Mouse (Mus musculus): ENCODE results near the gene Slc17a8. TPM values are rescaled to one million over a fixed set of nuclear protein-coding genes. Genes with fewer than 3 reads are reported as not detected.

The Slc17a8 gene
- total RNA-seq, 2 experiments from 2014 or later, result 0.96 TPM; not detected in 1

GRCm38 (mm10) chr10:89532929-89533727 is 87.9 kb downstream of the Slc17a8 start, which contains the start of gene Nr1h4:
Gene Nr1h4, minus strand, starts transcription at chr10:89533585.
- ATAC-seq (replicated peaks; ENCODE audit: low FRiP score, poor library complexity, severe bottlenecking), result no peak

- no peak for ATAC-seq (replicated peaks; ENCODE audit: low FRiP score, poor library complexity, severe bottlenecking)
Observed at GRCm38 (mm10) chr10:89532451-89532850, 88.6 kb downstream of the Slc17a8 start.

GRCm38 (mm10) chr10:89531976-89532375 is 89.1 kb downstream of the Slc17a8 start:
- ATAC-seq (replicated peaks; ENCODE audit: low FRiP score, poor library complexity, severe bottlenecking), result no peak

- ATAC-seq (replicated peaks; ENCODE audit: low FRiP score, poor library complexity, severe bottlenecking), result no peak
Observed at GRCm38 (mm10) chr10:89531194-89531634, 89.8 kb downstream of the Slc17a8 start.

GRCm38 (mm10) chr10:89527054-89527453 is 94.0 kb downstream of the Slc17a8 start:
- no peak for ATAC-seq (replicated peaks; ENCODE audit: low FRiP score, poor library complexity, severe bottlenecking)

GRCm38 (mm10) chr10:89525823-89526222 is 95.2 kb downstream of the Slc17a8 start:
- ATAC-seq (replicated peaks; ENCODE audit: low FRiP score, poor library complexity, severe bottlenecking), result no peak

Other genes with a start within 250 kb of the Slc17a8 start
- gene Gas2l3, start 177.3 kb downstream of the Slc17a8 start, total RNA-seq (2015; ENCODE audit: low replicate concordance), result 6.3 and 7.7 TPM in 2 replicates
- gene Gas2l3, start 177.3 kb downstream of the Slc17a8 start, total RNA-seq (2017; ENCODE audit: low replicate concordance), result 7.4 and 14.8 TPM in 2 replicates
- gene Nr1h4, start 87.7 kb downstream of the Slc17a8 start, total RNA-seq (2015; ENCODE audit: low replicate concordance), result not detected in 2 replicates
- gene Nr1h4, start 87.7 kb downstream of the Slc17a8 start, total RNA-seq (2017; ENCODE audit: low replicate concordance), result not detected in 2 replicates
- gene Scyl2, start 65.0 kb upstream of the Slc17a8 start, total RNA-seq (2015; ENCODE audit: low replicate concordance), result 8.6 and 14.4 TPM in 2 replicates
- 8.0 and 20.2 TPM in 2 replicates for gene Scyl2, start 65.0 kb upstream of the Slc17a8 start, total RNA-seq (2017; ENCODE audit: low replicate concordance)
- 5.6 and 8.8 TPM in 2 replicates for gene Actr6, start 111.0 kb upstream of the Slc17a8 start, total RNA-seq (2015; ENCODE audit: low replicate concordance)
- 3.2 and 8.1 TPM in 2 replicates for gene Actr6, start 111.0 kb upstream of the Slc17a8 start, total RNA-seq (2017; ENCODE audit: low replicate concordance)
- gene Uhrf1bp1l, start 123.7 kb upstream of the Slc17a8 start, total RNA-seq (2015; ENCODE audit: low replicate concordance), result 11.7 and 14.4 TPM in 2 replicates
- 7.4 and 9.5 TPM in 2 replicates for gene Uhrf1bp1l, start 123.7 kb upstream of the Slc17a8 start, total RNA-seq (2017; ENCODE audit: low replicate concordance)